Mouse (Mus musculus) spleen, adult 18-20 months (tissue): Measurements from ENCODE around the gene Thbd.

Source experiments
- DNase-seq, 2 experiments: peaks; one replicate each; pipeline ENCODE4 v3.0.0; 2022; ENCODE audit warnings: mixed read lengths in 2 of 2

Thbd gene

DNA sequence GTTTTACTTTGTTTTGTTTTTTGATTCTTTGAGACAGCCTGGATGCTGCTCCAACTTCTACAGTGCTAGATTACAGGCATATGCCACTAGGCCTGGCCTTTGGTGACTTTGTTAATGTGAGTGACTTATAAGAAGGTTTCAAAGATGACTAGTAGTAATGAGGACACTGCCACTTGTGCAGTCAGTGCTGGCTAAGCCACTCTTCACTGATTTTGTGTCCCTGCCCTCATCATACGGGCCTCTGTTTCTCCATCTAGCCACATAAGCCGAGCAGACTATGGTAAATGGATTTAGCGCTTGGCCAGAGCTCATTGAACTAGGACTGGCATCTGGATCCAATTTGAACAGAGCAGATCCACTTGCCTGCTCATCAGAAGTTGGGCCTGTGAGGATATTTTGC, 21.5 kb downstream of the Thbd start:
- no peak for DNase-seq

DNA sequence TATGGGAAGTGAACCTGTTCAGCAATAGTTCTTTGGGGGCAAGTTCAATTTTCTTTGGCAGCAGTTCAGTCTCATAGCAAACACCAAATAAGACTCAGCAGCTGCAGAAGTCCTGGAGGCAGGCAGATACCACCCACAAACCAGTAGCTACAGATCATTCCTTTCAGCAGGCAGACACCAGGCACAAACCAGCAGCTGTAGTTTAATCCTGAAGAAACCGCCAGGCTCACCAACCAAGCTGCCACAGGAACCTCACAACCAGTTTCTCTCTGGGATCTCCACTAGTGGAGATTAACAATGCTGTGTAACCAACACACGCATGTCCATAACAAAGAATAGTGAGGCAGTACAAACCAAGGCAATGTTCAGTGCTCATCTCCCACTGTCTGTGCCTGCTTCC, 26.9 kb downstream of the Thbd start:
- DNase-seq = no peak

DNA sequence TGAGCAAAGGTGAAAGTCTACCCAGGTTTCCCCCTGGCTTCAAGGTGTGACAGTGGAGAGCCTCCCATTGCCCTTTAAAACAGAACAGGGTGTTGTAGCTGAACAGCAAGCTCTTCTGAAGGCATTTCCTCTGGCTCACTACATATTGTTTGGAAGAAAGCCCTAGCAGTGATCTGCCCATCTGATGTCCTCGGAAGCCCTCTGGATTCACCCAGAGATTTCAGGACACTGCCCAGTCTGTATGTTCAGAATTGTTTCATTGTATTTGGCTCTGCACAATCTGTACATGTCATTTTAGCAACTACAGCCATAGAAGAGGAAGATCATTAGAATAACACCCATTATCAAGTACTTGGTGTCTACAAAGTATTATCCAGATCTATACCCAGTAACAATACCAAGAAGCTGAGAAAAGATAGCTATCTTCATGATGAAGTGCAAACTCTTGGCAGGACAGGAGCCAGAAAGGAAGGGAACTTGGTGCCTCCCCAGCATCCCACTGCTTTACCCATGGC, 28.0 kb downstream of the Thbd start:
- DNase-seq = no peak

DNA sequence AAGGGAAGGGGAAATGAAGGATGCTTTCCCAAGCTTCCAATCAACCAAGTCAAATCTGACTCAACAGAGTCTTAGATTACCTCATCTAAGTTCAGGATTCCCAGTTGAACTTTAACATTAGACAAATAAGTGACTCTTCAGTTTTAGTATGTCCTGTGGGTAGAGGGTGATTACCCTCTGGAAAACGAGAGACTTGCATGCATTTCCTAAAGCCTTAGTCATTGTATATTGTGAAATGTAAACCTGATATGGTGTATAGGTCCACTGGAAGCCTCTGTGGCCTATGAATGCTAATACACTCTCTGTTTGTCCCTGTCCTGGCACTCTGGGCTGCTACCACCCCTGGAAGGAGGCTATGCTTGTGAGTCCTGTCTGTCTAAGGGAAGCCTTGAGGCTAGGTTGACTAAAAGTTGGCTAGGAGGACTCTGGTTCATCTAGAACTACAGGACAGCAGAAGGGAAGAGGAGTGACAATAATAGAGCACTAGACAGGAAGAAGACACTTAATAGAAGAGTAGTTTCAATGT, 29.1 kb downstream of the Thbd start:
- DNase-seq = no peak

DNA sequence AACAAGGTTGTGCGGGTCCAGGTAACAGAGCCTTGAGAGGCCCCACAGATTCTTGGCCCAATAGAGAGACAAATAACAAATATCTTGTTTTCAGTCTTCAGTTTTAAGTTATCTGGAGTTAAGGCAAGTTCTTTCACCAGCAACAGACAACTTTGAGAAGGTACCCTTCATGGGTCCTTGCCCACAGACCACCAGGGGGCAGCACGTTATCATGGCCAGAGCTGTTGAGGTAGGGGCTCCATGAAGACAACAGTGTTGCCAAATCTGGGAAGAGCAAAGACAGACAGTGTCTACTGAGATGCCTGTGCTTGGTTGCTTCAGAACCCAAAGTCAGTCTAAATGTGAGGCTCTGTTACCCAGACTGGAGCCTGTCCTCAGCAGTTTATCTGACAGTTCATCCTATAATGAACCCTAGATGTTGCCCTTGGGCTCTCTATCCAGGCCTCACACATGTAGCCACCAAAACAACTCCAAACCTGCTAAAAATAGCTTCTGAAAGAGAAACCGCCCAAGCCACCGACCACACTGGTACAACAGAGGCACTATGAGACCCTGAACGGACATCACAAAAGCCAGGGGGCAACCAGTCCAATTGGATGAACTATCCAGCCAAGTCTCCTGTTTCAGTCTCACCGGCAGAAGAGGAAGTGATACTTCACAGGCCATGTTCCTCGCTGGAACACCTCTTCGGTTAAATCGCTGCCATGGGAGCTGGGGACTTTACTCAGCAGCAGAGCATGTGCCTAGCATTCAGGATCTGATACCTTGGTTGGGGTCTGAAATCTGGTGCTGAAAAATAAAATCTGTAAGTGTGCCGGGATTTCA, 32.5 kb downstream of the Thbd start:
- peak; percentile 32 to 68 for DNase-seq

DNA sequence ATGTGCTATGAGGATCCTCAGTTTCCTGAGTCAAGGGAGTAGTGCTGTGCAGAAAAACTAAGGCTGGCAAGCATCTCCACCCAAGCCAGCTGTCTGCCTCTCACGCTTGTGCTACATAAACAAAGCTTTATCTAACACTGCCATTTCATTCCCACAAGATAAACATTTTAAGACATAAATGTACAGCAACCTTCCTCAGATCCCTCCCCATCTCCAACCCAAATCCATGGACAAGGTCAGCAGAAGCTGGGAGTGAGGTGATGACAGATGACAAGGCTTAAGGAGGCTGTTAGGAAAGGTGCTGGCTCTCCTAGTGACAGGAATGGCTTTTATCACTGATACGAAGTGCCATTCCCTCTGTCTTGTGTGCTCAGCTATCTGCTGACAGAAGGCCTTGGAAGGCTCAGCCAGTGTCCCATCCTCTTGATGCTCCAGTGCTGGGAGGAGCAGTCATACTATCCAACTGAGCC, 34.4 kb downstream of the Thbd start:
- DNase-seq = no peak

DNA sequence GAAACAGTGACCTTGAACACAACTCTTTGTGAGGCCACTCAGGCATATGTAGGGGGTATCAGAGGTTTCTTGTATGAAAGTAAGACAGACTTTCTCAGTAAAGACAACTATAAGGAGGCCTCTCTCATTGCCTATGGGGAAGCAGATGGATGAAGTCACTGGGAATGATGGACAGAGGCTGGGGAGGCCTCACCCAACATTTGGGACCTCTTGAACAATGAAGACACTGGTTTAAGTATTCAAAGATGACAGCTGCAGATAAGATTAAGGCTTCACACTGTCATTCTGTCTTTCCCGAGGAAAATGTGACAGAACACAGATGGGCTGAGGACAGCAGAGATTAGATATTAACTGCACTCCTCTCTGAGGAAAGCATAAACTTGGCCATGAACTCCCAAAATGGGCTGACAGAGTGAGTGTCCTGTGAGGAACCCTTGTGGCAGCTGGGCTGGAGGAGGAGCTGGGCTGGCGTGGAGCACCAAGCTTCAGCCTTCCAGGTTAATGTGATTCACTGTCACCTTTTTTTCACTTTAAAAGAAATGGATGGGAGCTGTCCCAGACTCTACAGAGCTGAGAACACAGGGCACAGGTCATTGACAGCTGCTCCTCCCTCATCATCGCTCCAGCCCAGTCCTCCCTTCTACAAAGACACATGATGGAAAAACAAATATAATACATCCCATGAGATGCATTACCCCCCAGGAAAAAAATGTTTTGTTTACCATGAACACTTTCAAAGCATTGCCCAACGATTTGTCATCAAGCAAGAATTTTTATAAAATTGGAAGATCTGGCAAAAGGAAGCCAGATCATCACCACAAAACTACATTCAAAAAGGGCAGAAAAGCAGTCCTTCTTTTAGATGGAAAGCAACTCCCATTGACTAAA, 36.0 kb downstream of the Thbd start:
- DNase-seq = no peak

DNA sequence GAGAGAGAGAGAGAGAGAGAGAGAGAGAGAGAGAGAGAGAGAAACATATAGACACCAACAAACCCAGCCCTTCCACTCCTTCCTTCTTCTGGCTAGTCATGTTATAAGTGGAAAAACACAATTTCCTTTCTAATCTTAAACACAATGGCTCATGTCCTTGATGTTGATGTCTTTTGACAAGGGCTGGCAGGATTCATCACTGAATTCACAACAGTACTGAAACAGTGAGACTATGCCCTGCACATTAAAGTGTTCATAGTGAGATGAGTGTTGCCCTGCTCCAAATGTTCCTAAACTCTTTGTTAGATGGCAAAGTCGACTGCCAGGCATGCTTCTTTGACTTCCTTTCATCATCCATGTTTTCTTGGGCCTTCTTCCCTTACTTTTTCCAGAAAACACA, 42.8 kb downstream of the Thbd start:
- DNase-seq = no peak

DNA sequence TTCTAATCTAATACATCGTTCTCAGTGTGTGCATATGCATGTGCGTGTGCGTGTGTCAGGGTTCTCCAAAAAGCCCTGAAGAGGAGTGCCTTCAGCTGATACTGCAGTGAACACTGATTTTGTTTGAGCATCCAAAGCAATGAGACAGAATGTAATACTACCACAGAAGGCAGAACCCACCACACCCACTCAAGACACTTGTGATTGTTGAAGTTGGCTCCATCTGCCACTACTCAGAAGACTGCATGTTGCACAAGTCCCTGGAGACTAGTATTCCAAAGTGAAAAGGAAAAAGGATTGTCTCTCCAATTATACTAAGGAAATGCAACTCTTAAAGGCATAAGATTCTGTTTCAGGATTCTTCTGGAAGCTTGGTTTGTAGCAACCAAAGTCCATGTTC, 43.5 kb downstream of the Thbd start:
- no peak for DNase-seq

DNA sequence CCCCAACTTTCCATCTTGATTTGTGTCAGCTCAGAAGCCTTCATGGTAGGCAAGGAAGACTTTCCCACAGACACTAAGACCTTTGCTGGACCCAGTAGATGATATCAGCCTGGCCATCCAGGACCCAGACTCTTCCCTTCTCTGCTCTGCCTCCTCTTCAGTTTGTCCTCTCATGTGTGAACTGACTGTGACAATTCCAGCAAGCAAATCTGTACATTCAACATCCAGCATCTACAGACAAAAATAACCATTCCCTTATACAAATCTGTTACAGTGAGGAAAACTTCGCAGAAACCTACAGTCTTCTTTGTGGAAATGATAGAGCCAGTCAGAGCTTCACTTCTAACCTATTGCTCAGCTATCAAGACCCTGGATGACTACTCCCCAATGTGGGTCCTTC, 50.8 kb downstream of the Thbd start:
- DNase-seq = no peak
